Mouse (Mus musculus) layer of hippocampus, postnatal 10 days (tissue): Measurements from ENCODE around the gene Hmga2. TPM values are rescaled to one million over a fixed set of nuclear protein-coding genes. Genes with fewer than 3 reads are reported as not detected.

Source experiments
- DNase-seq, 2 experiments: peaks; one replicate each; pipeline ENCODE4 v3.0.0; 2021; ENCODE audit warnings: low spot score in 2 of 2
- total RNA-seq, 2 experiments: library from RNA; stranded (reverse); gene quantifications; 2 replicates each; pipeline ENCODE4 v1.2.3; 2021

Hmga2 gene
- total RNA-seq, 2 experiments from 2014 or later = 0.11 to 0.16 TPM

DNA sequence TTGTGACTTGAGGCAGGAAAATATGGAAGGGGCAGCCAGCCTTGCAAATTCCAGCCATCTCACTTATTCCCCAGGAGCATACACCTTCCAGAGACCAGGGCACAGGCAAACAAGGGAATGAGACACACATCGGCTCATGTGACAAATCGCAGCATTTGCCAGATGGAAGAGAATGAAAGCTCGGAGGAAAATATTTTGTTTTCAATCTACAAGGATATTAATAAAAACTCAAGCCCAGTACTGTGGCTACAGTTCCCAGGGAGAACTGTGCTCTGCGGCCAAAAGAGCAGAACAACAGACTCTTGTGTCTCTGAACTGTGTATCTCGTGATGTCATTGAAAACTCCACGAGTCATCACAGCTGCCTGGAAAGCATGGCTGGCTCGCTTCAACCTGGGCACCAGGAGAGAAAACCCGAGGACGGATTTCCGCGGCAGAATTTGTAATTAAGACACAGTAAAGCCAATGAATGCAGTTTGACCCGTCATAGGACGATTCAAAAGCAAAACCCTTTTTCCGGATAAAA is 50.1 kb downstream of the Hmga2 start:
- no peak for DNase-seq

- no peak for DNase-seq
These were observed 52.3 kb downstream of the Hmga2 start for GRCm38 (mm10) chr10:120424015-120424414.

DNA sequence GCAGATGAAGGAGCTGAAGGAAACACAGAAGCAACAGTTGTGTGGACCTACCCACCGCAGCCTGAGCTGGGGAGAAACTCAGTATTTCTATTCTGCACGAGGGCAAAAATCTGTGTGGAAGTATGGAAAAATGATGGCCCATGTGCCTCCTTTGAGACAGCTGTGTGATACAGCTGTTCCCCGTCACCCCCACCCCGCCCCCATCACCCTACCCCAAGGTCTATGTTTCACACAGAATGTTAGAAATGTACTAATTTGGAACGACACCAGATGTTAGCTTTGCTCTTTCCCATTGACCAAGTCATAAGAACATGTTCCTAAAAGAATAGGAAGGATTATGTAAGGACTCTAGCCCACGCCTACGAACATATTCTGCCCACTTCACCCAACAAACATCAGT is 53.0 kb downstream of the Hmga2 start:
- DNase-seq = no peak

GRCm38 (mm10) chr10:120422820-120423219 is 53.4 kb downstream of the Hmga2 start:
- no peak for DNase-seq

- DNase-seq = peak; percentile 58 to 69
These were observed 54.2 kb downstream of the Hmga2 start for GRCm38 (mm10) chr10:120422050-120422449.

DNA sequence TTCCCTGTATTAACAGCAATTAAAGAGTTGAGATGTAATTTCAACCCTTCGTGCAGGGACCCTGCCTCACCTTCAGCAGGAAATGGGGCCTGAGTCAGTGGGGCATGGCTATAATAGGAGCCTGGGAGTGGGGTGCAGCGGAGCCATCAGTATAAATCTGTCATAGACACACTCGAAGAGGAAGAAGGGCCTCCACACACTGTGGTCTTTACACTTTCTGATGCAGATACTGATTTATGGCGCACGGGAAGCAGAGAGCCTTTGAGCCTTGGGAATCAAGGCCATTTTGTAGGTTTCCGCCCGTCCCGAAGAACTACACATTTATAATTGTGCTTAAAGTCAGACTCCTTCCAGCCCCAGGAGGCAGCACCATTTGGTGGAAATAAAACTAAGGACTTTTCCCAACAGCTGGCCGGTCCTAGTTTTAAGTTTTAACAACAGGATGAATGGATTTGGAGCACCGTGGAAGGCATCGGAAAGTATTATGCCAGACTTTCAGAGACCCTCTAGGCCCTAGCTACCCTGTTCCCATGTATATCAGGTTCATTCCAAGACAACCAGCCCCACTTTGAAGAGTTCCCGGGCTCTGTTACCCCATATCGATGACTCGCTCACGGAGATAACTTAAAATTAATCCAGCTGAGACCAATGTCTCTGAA is 55.2 kb downstream of the Hmga2 start:
- no peak for DNase-seq

DNA sequence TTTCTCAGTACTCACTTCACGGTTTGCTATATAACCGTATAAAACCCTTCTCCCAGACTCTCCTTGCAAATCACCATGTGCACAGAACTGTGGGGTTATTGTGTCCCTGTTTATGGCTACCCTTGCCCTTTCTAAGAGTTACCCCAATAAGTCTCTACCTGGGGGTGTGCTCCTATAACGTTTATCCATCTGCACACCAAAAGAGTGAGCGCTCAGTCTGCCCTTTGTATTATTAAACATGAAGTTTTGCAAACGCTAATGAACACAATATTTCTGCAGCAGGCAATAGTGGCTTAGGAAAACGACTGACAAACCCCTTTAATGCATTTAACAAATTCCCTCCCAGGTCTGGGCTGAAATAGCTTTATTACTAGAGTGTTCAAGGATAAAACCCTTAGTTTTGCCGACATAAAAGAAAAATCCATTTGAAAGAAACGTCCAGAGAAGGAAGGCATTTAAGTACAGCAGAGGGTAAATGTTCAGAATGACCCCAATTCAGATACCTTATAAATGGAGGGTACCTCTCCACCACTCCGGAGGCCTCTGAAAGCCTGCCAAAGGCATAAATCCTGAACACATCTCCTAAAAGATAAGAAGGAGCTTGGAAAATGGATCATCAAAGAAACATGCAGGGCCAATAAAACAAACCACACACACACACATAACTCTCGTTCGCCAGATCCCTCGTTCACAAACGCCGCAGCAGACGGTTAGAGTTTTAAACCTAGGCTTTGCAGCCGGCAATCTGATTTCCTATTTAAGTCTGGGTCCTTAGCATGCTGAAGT is 57.3 kb downstream of the Hmga2 start:
- no peak for DNase-seq

DNA sequence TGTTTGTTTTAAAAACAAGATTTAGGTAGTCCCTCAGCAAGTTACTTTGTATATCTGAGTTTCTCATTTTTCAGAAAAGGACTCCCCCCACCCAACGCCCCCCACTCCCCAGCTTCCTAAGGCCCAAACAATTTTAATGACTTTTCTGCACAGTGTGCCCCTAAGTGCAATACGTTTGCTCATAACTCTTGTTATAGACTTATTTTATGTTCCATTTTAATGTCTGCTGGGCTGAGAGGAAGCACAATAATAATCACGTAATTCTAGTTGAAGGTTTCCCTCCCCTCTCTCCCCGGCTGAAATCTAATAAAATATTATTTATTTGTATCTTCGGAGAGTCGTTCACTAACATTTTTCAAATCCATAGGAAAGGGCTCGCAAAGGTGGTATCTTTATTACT is 58.1 kb downstream of the Hmga2 start:
- no peak for DNase-seq

DNA sequence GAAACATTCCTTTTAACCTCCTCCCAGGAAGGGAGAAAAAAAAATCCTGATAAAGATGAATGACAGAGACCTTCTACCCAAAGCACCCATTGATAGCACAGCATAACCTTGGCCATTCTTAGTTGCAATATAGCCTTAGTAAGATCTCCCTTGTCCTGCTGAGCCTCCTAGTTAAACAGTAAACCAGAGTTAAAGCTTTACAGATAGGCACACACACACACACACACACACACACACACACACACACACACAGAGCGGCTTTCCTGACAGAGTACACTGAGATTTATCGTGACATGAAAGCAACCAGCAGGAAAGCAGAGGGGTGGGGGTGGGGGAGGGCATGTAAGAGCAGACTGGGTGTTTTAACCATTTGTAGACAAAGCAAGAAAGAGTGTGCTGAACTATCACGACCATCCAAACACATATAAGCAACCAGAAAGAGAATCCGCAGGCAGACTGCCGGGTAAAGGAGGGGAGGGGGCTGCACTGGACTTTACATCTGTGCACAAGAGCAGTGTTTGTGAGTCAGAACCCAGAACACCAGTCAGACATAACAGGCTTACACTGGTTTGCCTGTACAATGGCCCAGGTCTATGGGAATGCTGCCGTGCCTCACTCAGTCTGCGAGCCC is 58.7 kb downstream of the Hmga2 start:
- no peak for DNase-seq

DNA sequence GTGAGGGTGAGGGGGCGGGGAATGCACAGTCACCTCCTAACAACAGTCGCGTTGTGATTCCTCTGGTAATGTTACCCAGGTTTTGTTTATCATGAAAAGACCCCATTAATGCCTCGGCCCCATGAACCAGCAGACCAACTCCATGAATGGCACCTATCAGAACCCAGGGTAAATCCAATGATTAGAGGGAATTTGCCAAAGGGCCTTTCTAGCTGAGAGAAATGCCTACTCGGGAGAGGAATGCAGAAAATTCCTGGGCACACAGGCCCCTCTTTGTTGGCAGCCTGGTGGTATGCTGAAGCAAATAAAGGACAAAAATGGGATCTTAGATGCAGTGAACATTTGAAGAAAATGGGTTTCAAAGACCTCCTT is 59.2 kb downstream of the Hmga2 start:
- DNase-seq = no peak

- DNase-seq = no peak
These were observed 59.6 kb downstream of the Hmga2 start for GRCm38 (mm10) chr10:120416628-120417027.

DNA sequence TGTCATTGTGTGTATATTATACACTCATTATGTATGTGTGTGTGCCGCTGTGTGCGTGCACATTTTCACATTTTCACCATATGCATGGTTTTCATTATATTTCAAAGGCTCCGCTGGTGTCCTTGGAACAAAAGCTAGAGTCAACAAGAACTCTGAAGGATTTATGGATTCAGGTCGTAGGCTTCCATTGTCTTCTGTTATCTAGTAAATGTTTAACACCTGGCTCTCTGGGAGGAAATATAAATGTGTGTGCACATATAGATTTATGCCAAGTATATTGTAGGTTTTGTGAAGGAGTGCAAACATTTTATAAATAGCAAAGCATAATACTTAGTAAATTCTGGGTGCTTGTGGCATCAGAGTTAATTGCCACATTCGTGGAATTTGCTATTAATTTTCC is 64.1 kb downstream of the Hmga2 start:
- DNase-seq = no peak

DNA sequence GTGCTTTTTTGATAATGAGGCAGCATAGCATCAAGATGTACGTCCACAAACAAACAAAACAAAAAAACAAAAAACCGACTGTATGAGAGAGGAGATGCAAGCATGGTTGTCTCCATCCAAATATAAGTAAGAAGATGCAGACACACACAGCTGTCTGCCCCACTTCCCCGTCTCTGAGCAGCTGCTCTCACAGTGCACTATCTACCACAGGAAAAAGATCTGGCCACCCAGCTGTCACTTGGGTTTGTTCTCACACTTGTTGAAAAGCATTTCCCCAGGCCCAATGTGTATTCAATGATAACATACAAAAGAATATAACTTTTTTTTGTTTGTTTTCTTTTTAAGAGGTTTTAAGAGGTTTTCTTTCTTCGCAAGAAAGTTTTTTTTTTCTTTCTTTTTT is 65.3 kb downstream of the Hmga2 start:
- no peak for DNase-seq

- no peak for DNase-seq
These were observed 67.1 kb downstream of the Hmga2 start for GRCm38 (mm10) chr10:120409131-120409530.

- no peak for DNase-seq
These were observed 69.0 kb downstream of the Hmga2 start for GRCm38 (mm10) chr10:120407230-120407629.

GRCm38 (mm10) chr10:120406038-120406437 is 70.2 kb downstream of the Hmga2 start:
- no peak for DNase-seq

DNA sequence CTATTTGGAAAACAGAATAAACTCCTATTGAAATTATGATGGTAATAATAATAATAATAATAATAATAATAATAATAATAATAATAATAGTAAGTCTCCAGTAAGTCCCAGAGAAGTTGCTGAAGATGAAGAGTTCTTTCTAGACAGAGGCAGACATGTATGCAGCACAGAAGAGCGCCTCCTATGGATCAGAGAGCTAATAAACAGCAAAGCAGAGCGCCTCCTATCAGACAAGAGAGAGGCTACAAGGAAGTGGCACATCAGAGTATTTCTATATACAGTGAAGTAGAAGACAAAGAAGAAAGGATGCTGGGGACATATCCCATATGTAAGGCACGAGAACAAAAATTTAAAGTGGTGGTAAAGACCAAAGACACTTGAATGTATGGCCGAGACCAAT is 70.9 kb downstream of the Hmga2 start:
- DNase-seq = no peak

DNA sequence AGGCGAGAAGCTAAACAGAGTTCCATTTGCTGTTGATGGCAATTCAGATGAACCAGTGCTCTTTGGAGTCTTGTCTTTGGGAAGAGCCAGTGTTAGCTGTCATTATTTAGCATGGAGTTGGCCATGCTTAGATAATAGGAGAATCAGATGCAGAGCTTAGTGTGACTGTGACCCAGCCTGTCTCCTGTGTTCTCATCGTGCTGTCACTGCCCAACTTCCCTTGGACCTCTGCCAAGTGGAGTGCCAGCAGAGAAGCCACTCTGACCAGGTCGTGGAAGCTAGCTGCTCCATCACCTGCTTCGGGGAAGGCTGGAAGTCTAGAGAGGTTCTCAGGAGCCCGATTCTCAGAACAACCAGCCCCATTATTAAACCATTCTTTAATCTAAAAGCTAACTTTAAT is 73.3 kb downstream of the Hmga2 start:
- DNase-seq = no peak

- DNase-seq = no peak
These were observed 74.5 kb downstream of the Hmga2 start for GRCm38 (mm10) chr10:120401787-120402186.

GRCm38 (mm10) chr10:120399846-120400510 is 76.3 kb downstream of the Hmga2 start:
- DNase-seq = no peak

- no peak for DNase-seq
These were observed 77.5 kb downstream of the Hmga2 start for GRCm38 (mm10) chr10:120398745-120399144.

GRCm38 (mm10) chr10:120397211-120397631 is 79.0 kb downstream of the Hmga2 start:
- DNase-seq = no peak
